Mouse (Mus musculus) bone marrow, adult 2 months (tissue): ENCODE data around the gene Nipal1. TPM values are rescaled to one million over a fixed set of nuclear protein-coding genes. Genes with fewer than 3 reads are reported as not detected.

ENCODE experiments used
- H3K27ac ChIP-seq: fragments of 200-500 bp; 2 replicates; pipeline ENCODE4 v1.5.1; 2012; ENCODE audit warnings: low read depth, mild to moderate bottlenecking, control low read depth, inconsistent platforms, low read length; ENCODE audit not compliant: control insufficient read depth, poor library complexity, insufficient read depth
- H3K4me1 ChIP-seq: fragments of 200-500 bp; 2 replicates; pipeline ENCODE4 v1.6.1; 2011; ENCODE audit warnings: low read length; ENCODE audit not compliant: control insufficient read depth, insufficient read depth
- H3K4me3 ChIP-seq: fragments of 200-500 bp; replicated peaks from 2 replicates; pipeline ENCODE3; 2011; ENCODE audit warnings: mild to moderate bottlenecking, low read depth, low read length, control low read depth; ENCODE audit not compliant: control insufficient read depth
- CTCF ChIP-seq: fragments of 200-500 bp; IDR thresholded peaks from 2 replicates; pipeline ENCODE4 v1.5.1; 2011; ENCODE audit warnings: low read length, control low read depth; ENCODE audit not compliant: control insufficient read depth, insufficient read depth
- POLR2A ChIP-seq: fragments of 200-500 bp; IDR thresholded peaks from 2 replicates; pipeline ENCODE4 v1.6.1; 2011; ENCODE audit warnings: low read depth, mild to moderate bottlenecking, control low read depth, low read length, borderline replicate concordance; ENCODE audit not compliant: control insufficient read depth
- WGBS: fragments of 180-500 bp; shearing (Covaris S2); methylation state at CpG from one replicate; pipeline ENCODE4 v1.1.7; 2018; 5-methylcytosine and 5-hydroxymethylcytosine counted together
- polyA plus RNA-seq: library from polyadenylated mRNA; stranded (reverse); fragments of >200 nt; gene quantifications from 2 replicates; pipeline ENCODE4 v1.2.4, GENCODE M21; 2011; ENCODE audit warnings: low replicate concordance; ENCODE audit not compliant: missing spikeins, insufficient read depth, insufficient read length

Nipal1 gene
- polyA plus RNA-seq, 1 experiment, result not detected

DNA sequence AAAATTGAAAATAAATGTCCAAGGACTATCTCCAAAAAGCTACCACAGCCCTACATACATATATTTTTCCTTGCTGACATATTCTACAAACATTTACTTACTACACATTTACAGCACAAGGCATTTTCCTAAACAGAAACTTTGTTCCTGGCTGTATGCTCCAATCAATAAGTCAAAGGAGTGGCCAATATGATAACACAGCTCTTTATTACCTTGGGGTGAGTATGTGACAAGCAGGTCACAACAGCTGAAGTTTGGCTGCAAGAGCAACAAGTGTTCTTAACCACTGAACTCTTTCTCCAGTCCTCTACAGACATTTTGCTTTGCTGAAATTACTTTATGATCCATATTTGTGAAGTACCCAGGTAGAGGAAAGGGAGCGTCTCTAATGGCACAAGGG lies 7.5 kb upstream of the Nipal1 start:
- 83% methylated on average over 1 of the region's 1 CpGs for WGBS

DNA sequence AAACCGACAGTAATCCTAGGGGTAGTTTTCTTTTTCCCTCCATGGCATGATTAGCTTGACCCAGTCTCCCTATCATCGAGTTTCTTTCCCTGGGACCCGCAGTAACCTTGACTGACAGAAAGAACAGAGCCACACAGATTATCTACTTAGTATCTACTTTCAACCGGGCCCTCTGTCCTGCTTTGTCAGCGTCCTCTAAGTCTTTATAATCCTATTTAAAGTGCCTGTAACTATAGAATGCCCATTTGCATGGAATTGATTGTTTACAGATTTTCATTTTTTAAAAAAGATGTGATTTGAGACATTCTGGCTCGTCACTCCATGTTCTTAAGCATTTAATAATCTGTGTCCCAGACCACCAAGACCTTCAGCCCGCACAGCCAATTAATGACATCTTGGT lies 3.9 kb upstream of the Nipal1 start:
- H3K27ac ChIP-seq, result no peak overlapping the region
- TF ChIP-seq CTCF, result no peak
- TF ChIP-seq POLR2A, result no peak
- WGBS, result 74% methylated on average over 7 of the region's 7 CpGs

More for the DNA sequence above, 7.5 kb upstream of the Nipal1 start:
- no peaks in the 10 kb centered on the region; the same call in 1 of the 2 replicates for H3K4me1 ChIP-seq
- H3K4me3 ChIP-seq, result no peak overlapping the region
- TF ChIP-seq POLR2A (no peak), CTCF (no peak)
- no peak overlapping the region for H3K27ac ChIP-seq

DNA sequence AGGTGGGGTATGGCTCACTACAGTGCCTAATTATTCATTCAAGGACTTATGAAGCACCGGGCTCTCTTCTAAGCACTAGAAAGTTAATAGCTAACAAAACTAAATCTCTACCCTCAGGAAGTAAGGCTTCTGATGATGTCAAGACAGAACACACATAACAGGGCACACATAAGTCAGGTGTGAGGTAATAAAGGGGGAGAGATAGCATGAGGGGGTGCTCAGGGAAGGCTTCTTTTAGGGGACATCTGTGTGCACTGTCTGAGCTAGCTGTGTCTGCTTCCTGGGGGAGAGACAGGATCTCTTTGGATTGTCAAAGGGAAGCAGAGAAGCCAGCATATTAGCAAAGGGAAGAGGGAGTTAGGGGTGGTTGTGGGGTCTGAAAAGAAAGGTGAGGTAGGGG lies 3.4 kb upstream of the Nipal1 start, which contains the start of gene Cnga1:
Gene Cnga1, minus strand, starts transcription at position 101 of the 400 bp plus-strand sequence.
- no peak within 1 kb of the TSS for H3K27ac ChIP-seq
- 82% methylated on average over 1 of the region's 1 CpGs for WGBS
- TF ChIP-seq CTCF (no peak), POLR2A (no peak)
- no peaks in the 10 kb centered on the region; the same call in 1 of the 2 replicates for H3K4me1 ChIP-seq
- H3K4me3 ChIP-seq, result no peak within 1 kb of the TSS

More for the DNA sequence above, 3.9 kb upstream of the Nipal1 start:
- no peak overlapping the region for H3K4me3 ChIP-seq
- no peaks in the 10 kb centered on the region; the same call in 1 of the 2 replicates for H3K4me1 ChIP-seq

DNA sequence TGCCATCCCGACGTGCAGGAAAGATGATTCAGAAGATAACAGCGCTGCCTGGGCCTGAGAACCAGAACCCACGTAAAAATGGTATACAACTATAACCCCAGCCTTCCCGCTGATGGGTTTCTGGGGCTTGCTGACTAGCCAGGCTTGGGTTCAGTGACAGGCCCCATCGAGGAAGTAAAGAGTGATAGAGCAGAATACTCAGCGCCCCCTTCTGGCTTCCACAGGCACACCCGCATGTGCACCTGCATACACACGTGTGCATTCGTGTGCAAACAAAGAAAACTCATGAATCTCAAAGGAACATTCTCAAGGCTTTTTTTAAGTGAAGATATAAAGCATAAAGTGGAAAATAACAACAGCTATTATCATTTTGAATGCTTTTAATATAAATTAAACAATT lies 1.5 kb upstream of the Nipal1 start:
- Histone ChIP-seq H3K4me3 (no peak overlapping the region), H3K27ac (no peak overlapping the region), H3K4me1 (no peaks in the 10 kb centered on the region; the same call in 1 of the 2 replicates)
- WGBS, result 23% methylated on average over 10 of the region's 10 CpGs
- TF ChIP-seq POLR2A (no peak), CTCF (peak; percentile 59)

DNA sequence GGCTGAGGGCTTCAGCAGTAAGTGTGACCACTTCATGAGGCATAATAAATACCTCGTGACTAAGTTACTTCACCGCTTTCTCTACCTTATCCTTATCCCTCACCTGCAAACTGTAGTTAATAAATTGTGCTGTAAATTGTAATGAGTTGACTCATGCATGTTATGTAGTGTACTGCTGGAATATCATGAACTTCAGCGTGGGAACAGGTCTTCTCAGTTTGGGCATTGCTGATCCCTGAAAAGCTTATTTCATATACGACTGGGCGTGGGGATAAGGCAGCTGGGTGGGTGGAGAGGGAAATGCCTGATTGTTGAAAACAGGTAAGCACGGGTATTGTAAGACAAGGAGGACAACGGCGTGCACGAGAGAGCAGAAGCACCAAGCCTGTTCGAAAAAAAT lies 599 bp upstream of the Nipal1 start:
- Histone ChIP-seq H3K27ac (no peak overlapping the region), H3K4me1 (no peaks in the 10 kb centered on the region; the same call in 1 of the 2 replicates), H3K4me3 (no peak overlapping the region)
- 23% methylated on average over 10 of the region's 10 CpGs for WGBS
- TF ChIP-seq POLR2A (no peak), CTCF (no peak)

DNA sequence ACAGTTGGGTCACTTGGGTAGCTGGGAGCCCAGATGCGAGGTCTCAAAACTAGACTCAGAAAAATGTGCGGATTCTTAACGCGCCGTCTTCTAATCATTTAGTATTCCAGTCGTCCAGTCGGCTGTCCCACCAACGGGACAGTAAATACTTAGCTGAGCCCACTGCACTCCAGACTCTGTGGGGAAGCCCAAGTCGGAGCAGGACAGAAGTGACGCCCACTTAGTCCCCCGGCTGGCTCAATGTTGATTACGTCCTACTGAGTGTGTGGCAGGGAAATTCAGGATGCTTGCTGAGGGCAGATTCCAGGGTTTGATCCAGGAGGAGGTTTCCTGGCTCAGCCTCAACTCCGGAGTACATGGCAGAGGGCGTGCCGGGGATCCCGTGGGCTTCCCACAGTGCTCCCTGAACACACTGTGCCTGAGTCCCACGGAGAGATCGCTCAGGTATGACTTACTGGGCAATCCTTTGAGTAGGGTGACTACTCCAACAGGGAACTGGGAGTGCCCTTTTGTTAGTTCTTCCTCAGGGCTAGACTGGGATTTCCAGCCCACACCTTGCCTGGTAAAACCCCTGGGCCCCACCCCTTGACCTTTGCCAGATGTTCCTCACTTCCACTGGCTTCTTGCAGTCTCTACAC lies 482 bp downstream of the Nipal1 start:
- Histone ChIP-seq H3K4me3 (peak overlapping the region; percentile 57), H3K27ac (no peak overlapping the region), H3K4me1 (no peaks in the 10 kb centered on the region; the same call in 1 of the 2 replicates)
- no peak for TF ChIP-seq POLR2A
- no peak for TF ChIP-seq CTCF
- WGBS, result 11% methylated on average over 18 of the region's 18 CpGs

DNA sequence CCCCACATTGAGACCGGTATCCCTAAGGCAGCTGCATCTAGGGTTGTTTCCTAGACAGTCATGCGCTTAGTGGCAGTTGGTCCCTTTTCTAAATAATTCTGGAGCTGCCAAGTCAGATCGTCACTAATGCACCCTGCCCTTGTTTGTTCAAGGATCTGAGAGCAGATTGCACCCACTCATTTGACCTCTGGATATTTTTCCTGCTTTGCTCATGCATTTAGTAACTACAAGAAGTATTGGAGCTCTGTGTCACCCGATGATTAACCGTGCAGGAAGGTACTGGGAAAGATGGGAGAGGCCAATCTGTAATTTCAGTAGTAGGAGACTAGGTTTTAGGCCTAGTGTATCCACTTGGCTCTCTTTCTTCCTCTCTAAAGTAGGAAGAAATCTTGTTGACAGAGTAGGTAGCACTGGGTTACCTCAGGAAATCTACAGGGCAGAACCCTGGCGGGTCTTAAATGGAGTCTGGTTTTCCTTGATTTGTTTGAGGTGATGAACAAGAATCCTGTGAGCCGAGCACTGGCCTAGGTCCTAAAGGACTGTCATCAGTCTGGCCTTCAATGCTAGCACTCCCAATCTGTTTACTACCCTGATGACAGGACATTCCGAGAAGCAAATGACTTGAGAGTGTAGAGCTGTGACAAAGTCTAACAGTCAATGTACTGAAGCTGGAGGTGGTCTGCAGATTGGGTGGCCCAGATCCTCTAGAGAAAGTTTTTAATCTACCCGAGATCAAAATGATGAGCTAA lies 1.6 kb downstream of the Nipal1 start:
- TF ChIP-seq POLR2A, result no peak
- no peak for TF ChIP-seq CTCF
- Histone ChIP-seq H3K4me1 (no peaks in the 10 kb centered on the region; the same call in 1 of the 2 replicates), H3K4me3 (no peak overlapping the region), H3K27ac (no peak overlapping the region)
- whole genome bisulfite sequencing, result 82% methylated on average over 9 of the region's 9 CpGs

DNA sequence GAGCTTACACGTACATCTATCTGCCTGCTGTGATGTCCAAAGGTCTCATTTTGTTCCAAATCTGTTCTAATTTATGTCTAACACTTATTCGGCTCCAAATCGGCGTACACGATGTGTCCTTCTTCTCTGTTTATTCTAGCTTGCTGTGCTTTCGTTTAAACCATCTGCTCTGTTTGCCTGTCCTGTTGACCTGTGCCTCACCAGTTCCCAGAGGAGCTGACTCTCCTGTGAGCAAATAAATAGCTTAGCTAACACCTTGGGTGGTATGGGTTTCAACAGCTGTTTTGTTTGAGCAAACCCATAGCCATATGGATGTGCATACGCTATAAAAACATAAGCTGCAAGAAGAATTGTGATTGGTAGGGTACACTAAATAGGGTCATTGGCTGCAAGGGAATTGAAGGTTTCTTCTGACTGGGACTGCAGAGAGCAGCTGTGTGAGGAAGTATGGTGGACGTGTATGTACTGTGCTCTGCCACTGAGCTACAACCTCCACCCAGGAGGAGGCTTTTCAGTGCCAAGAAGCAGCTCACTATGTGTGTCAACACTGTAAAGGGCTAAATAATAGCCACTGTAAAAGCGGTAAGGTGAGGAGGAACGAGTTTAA lies 5.6 kb downstream of the Nipal1 start:
- H3K27ac ChIP-seq, result no peak overlapping the region

More for the DNA sequence above, 5.6 kb downstream of the Nipal1 start:
- TF ChIP-seq POLR2A, result no peak
- no peak for TF ChIP-seq CTCF
- H3K4me1 ChIP-seq, result no peaks in the 10 kb centered on the region; the same call in 1 of the 2 replicates
- H3K4me3 ChIP-seq, result no peak overlapping the region
- 78% methylated on average over 10 of the region's 10 CpGs for WGBS
